Comparison of ENCODE assay signal across 25 mouse cellular contexts in genomic region chr11:49240874-49241273, GRCm38 (mm10). TPM values are rescaled to one million over a fixed set of nuclear protein-coding genes. Genes with fewer than 3 reads are reported as not detected.
A peak's percentile ranks its signal among the peaks of the same experiment; 100 is the strongest.
DNase-seq lines count a peak whose midpoint lies in the region; TF ChIP-seq lines count a peak whose summit lies in the region.
"Had no signal": no experiment of that assay in that cellular context is flagged by ENCODE, and none has a peak within 500 bp of the region (broad histone marks: within the 10 kb centered on the region; RNA-seq: fewer than 3 reads in every experiment).

No protein-coding gene starts in this region.

- H3K36me3 ChIP-seq in kidney, adult 2 months (ENCODE audit: control insufficient read depth, insufficient read depth, low read length): no peaks in the 10 kb centered on the region
- H3K36me3 ChIP-seq in CH12.LX (replicated peaks in 1 of 2; ENCODE audit: control insufficient read depth in 1 of 2, insufficient read depth in 1 of 2, low read length in 1 of 2): no peaks in the 10 kb centered on the region
- H3K36me3 ChIP-seq in splenic B cell, adult 2 months (ENCODE audit: control insufficient read depth, insufficient read depth, low read length, poor library complexity, severe bottlenecking): no peaks in the 10 kb centered on the region
- H3K36me3 ChIP-seq: embryonic facial prominence, embryonic 13.5 days; forebrain, embryonic 12.5 days; heart, embryonic 12.5 days; hindbrain, embryonic 10.5 days had no signal

- H3K9ac ChIP-seq in CH12.LX (ENCODE audit: insufficient read depth, low read depth): 0 out of 2 replicates have a peak overlapping the region, but pooled peaks have one; percentile 29
- H3K9ac ChIP-seq: embryonic facial prominence, embryonic 13.5 days; forebrain, embryonic 12.5 days; heart, embryonic 12.5 days; hindbrain, embryonic 14.5 days had no signal

- dilution Hi-C loops in CH12.LX (cut with MboI; ENCODE audit: extremely low pct_ligation_motif_present, extremely low pct_unique_long_range_greater_than_20kb, low sequenced_read_pairs): no loop called here

- no peak for DNase-seq in kidney, adult 2 months
- no peak for DNase-seq in kidney, adult 8-10 months
- peak; percentile 50 for DNase-seq in 416B (ENCODE audit: low read depth)
- DNase-seq in CH12.LX (ENCODE audit: extremely low read depth): no peak
- DNase-seq in splenic B cell, adult 2 months (ENCODE audit: low read depth, low spot score): peak; percentile 62
- no peak for DNase-seq in thymus, postnatal 25 days
- DNase-seq: adrenal gland, adult 2 months; adrenal gland, postnatal 25 days; cerebellum, adult 11 months; cerebellum, adult 8-10 months; cerebellum, postnatal 14 days; gastrocnemius, postnatal 10 days had no signal

- TF ChIP-seq POLR2A in kidney, adult 2 months (IDR thresholded peaks at IDR 0.05; ENCODE audit: low read depth, low read length): no peak
- TF ChIP-seq POLR2A in CH12.LX (IDR thresholded peaks at IDR 0.05; ENCODE audit: low read depth, low read length): no peak

- TF ChIP-seq RAD21 in CH12.LX (IDR thresholded peaks at IDR 0.05; ENCODE audit: low read depth, low read length): peak; percentile 81

- no peak overlapping the region for H3K4me3 ChIP-seq in kidney, adult 2 months (ENCODE audit: insufficient read depth, low read depth, low read length)
- H3K4me3 ChIP-seq in CH12.LX (replicated peaks in 1 of 3; ENCODE audit: low read depth in 2 of 3, low read length in 2 of 3, poor library complexity in 1 of 3): no peak overlapping the region
- H3K4me3 ChIP-seq: embryonic facial prominence, embryonic 13.5 days; forebrain, embryonic 12.5 days; heart, adult 2 months; heart, embryonic 12.5 days; hindbrain, embryonic 10.5 days had no signal

- WGBS in kidney, adult 2 months: 74% methylated on average over 4 of the region's 4 CpGs

- peak overlapping the region; percentile 84; the same call in 1 of the 2 replicates for H3K4me2 ChIP-seq in CH12.LX (ENCODE audit: insufficient read depth, low read depth, poor library complexity, severe bottlenecking)
- H3K4me2 ChIP-seq: embryonic facial prominence, embryonic 13.5 days; forebrain, embryonic 12.5 days; heart, embryonic 12.5 days; hindbrain, embryonic 14.5 days had no signal

- no peaks in the 10 kb centered on the region for H3K27me3 ChIP-seq in kidney, adult 2 months (replicated peaks; ENCODE audit: control insufficient read depth, insufficient read depth, low read length)
- no peaks in the 10 kb centered on the region for H3K27me3 ChIP-seq in CH12.LX (replicated peaks)
- no peaks in the 10 kb centered on the region for H3K27me3 ChIP-seq in splenic B cell, adult 2 months (ENCODE audit: control insufficient read depth, insufficient read depth, low read length, poor library complexity, severe bottlenecking)
- H3K27me3 ChIP-seq: embryonic facial prominence, embryonic 13.5 days; forebrain, embryonic 12.5 days; heart, embryonic 12.5 days had no signal

- H3K27ac ChIP-seq in kidney, adult 2 months (ENCODE audit: insufficient read depth, low read depth, low read length): 0 out of 2 replicates have a peak overlapping the region, but pooled peaks have one; percentile 32
- 0 out of 2 replicates have a peak overlapping the region, but pooled peaks have one; percentile 29 for H3K27ac ChIP-seq in CH12.LX (ENCODE audit: insufficient read depth, low read depth)
- H3K27ac ChIP-seq: embryonic facial prominence, embryonic 13.5 days; forebrain, embryonic 12.5 days; hindbrain, embryonic 10.5 days; hindbrain, embryonic 14.5 days had no signal

- H3K4me1 ChIP-seq in kidney, adult 2 months (ENCODE audit: control insufficient read depth, insufficient read depth, low read length): peaks cover 6% of the 10 kb centered on the region; the same call in 1 of the 2 replicates
- peaks cover 8 to 59% of the 10 kb centered on the region in 2 experiments; a peak in 3 of 4 replicates for H3K4me1 ChIP-seq in CH12.LX (ENCODE audit: control insufficient read depth in 1 of 2, insufficient read depth in 2 of 2)

- peaks cover 8% of the 10 kb centered on the region for H3K79me2 ChIP-seq in CH12.LX (replicated peaks; ENCODE audit: control insufficient read depth, extremely low read depth, insufficient read depth, poor library complexity, severe bottlenecking)

- no peaks in the 10 kb centered on the region for H3K9me3 ChIP-seq in CH12.LX (replicated peaks; ENCODE audit: low read length)
- H3K9me3 ChIP-seq: embryonic facial prominence, embryonic 13.5 days; forebrain, embryonic 12.5 days; heart, embryonic 12.5 days; hindbrain, embryonic 10.5 days had no signal

- in situ Hi-C loops in CH12.LX (cut with MboI; ENCODE audit: low pct_ligation_motif_present, low pct_unique_long_range_greater_than_20kb, low sequenced_read_pairs): loop anchor here (5.0 kb wide), 1 partner anchor 369 kb away; the partner anchor contains the start of gene Irgm1

- no peak for TF ChIP-seq EP300 in CH12.LX (IDR thresholded peaks at IDR 0.05; ENCODE audit: low read length)

- no peak for TF ChIP-seq CTCF in kidney, adult 2 months (conservative IDR thresholded peaks at IDR 0.05; ENCODE audit: insufficient read depth, insufficient read length, low read depth, low read length)
- peak in 1 of 2 experiments; percentile 77; a peak in 2 of 4 replicates for TF ChIP-seq CTCF in CH12.LX (conservative IDR thresholded peaks at IDR 0.05 in 1 of 2, IDR thresholded peaks at IDR 0.05 in 1 of 2; ENCODE audit: low read depth in 2 of 2, low read length in 2 of 2)

TF ChIP-seq in CH12.LX, 34 proteins besides CTCF, POLR2A, EP300 and RAD21:
- TF ChIP-seq MAFK (IDR thresholded peaks at IDR 0.05; ENCODE audit: insufficient replicate concordance, low read length) (no peak), KAT2A (IDR thresholded peaks at IDR 0.05; ENCODE audit: insufficient replicate concordance, low read length) (no peak), ZNF384 (IDR thresholded peaks at IDR 0.05; ENCODE audit: low read depth, low read length) (no peak), ZC3H11A (IDR thresholded peaks at IDR 0.05; ENCODE audit: low read depth, low read length) (0 out of 2 replicates have a peak, but pooled peaks have one; percentile 10), SMC3 (IDR thresholded peaks at IDR 0.05; ENCODE audit: low read depth, low read length) (peak; percentile 82)

RNA-seq across cellular contexts. Expression of gene Mgat1, which starts 3.1 kb away (rescaled TPM):
- 157 and 198 TPM in 2 replicates for polyA plus RNA-seq in kidney, adult 2 months (2012; rRNA removed)
- total RNA-seq in CH12.LX (2012; rRNA removed): 83.2 and 118 TPM in 2 replicates
- total RNA-seq in CH12.LX (2014; rRNA removed): 63.2 and 67.7 TPM in 2 replicates
- 80.9 and 90.5 TPM in 2 replicates for polyA plus RNA-seq in CH12.LX (2012; ENCODE audit: insufficient read length, low read depth)

RNA-seq across cellular contexts. Expression of gene Olfr1393, which starts 37.2 kb away (rescaled TPM):
- 0.72 and 1.5 TPM in 2 replicates for polyA plus RNA-seq in kidney, adult 2 months (2012; rRNA removed)
- 0.04 TPM in 1 of 2 replicates, not detected in the other for total RNA-seq in CH12.LX (2012; rRNA removed)
- total RNA-seq in CH12.LX (2014; rRNA removed): 0.18 TPM in 1 of 2 replicates, not detected in the other
- 0.08 and 0.10 TPM in 2 replicates for polyA plus RNA-seq in CH12.LX (2012; ENCODE audit: insufficient read length, low read depth)
- total RNA-seq: adrenal gland, postnatal 25 days; common myeloid progenitor, adult 5-6 weeks had no signal
- polyA plus RNA-seq: adrenal gland, adult 2 months; embryonic facial prominence, embryonic 13.5 days; forebrain, embryonic 16.5 days; hindbrain, embryonic 10.5 days; hindbrain, embryonic 14.5 days had no signal

RNA-seq across cellular contexts. Expression of gene Zfp62, which starts 37.8 kb away (rescaled TPM):
- polyA plus RNA-seq in kidney, adult 2 months (2012; rRNA removed): 2.0 and 2.6 TPM in 2 replicates
- total RNA-seq in CH12.LX (2012; rRNA removed): 21.3 and 22.6 TPM in 2 replicates
- total RNA-seq in CH12.LX (2014; rRNA removed): 38.7 and 48.8 TPM in 2 replicates
- polyA plus RNA-seq in CH12.LX (2012; ENCODE audit: insufficient read length, low read depth): 23.2 and 25.3 TPM in 2 replicates

RNA-seq across cellular contexts. Expression of gene Olfr1392, which starts 44.2 kb away (rescaled TPM):
- polyA plus RNA-seq in kidney, adult 2 months (2012; rRNA removed): 0.46 and 0.47 TPM in 2 replicates
- not detected in 2 replicates for total RNA-seq in CH12.LX (2012; rRNA removed)
- total RNA-seq in CH12.LX (2014; rRNA removed): not detected in 2 replicates
- polyA plus RNA-seq in CH12.LX (2012; ENCODE audit: insufficient read length, low read depth): not detected in 2 replicates
- total RNA-seq: adrenal gland, adult 2 months; adrenal gland, postnatal 25 days; common myeloid progenitor, adult 5-6 weeks; gastrocnemius, postnatal 10 days; gastrocnemius, postnatal 4 days; heart, adult 2 months; heart, postnatal 25 days had no signal
- polyA plus RNA-seq: CD4-positive, CD25-positive, alpha-beta regulatory T cell, adult 4 months; embryonic facial prominence, embryonic 13.5 days; forebrain, embryonic 12.5 days; forebrain, embryonic 16.5 days; heart, embryonic 12.5 days; heart, embryonic 16.5 days; hindbrain, embryonic 14.5 days had no signal

RNA-seq across cellular contexts. Expression of gene Btnl9, which starts 53.9 kb away (rescaled TPM):
- 6.4 and 7.5 TPM in 2 replicates for polyA plus RNA-seq in kidney, adult 2 months (2012; rRNA removed)
- total RNA-seq in CH12.LX (2012; rRNA removed) (0.17 and 0.34 TPM in 2 replicates), CH12.LX (2014; rRNA removed) (not detected in 2 replicates)
- polyA plus RNA-seq in CH12.LX (2012; ENCODE audit: insufficient read length, low read depth): 0.04 and 0.20 TPM in 2 replicates
- polyA plus RNA-seq: forebrain, embryonic 12.5 days; forebrain, embryonic 16.5 days; frontal cortex, adult 2 months; hindbrain, embryonic 10.5 days had no signal

Comparison
In these comparisons a context has a peak if more than half of its experiments do, and no peak if none do; other contexts are left out.
1. DNase-seq: peak in 416B (single experiment) and splenic B cell, adult 2 months (single experiment); none in kidney, adult 2 months (single experiment), kidney, adult 8-10 months (0 of 2), CH12.LX (single experiment) and thymus, postnatal 25 days (single experiment).